Mouse (Mus musculus): ENCODE measurements at regions not wholly inside any gene's neighbourhood (a gene's known extent, or its start where the extent isn't known, plus 50 kb on each side); places are given as distances from the start of the nearest gene placed in this dataset.

- TF ChIP-seq CTCF (IDR thresholded peaks at IDR 0.05; ENCODE audit: low read depth) (no peak), EP300 (optimal IDR thresholded peaks at IDR 0.05) (no peak)
Measured at GRCm38 (mm10) chr4:97465932-97466666, 283.1 kb upstream of the Gm10192 start.
